Mouse (Mus musculus) layer of hippocampus, adult 9-11 months (tissue): ENCODE data around the gene Tead3.

Experiments
- DNase-seq: peaks from one replicate; pipeline ENCODE4 v3.0.0; 2022

The Tead3 gene

GRCm38 (mm10) chr17:28350466-28351352 lies at the start of gene Tead3:
TSS of gene Tead3 (minus strand) at chr17:28350817.
- no peak for DNase-seq

- DNase-seq, result no peak
Measured at GRCm38 (mm10) chr17:28394994-28395393, 44.4 kb upstream of the Tead3 start.

- no peak for DNase-seq
Measured at GRCm38 (mm10) chr17:28394051-28394765, 43.6 kb upstream of the Tead3 start.

GRCm38 (mm10) chr17:28391568-28392432 lies 41.2 kb upstream of the Tead3 start:
- DNase-seq, result no peak

- no peak for DNase-seq
Measured at GRCm38 (mm10) chr17:28388534-28388933, 37.9 kb upstream of the Tead3 start.

- peak; percentile 58 for DNase-seq
Measured at GRCm38 (mm10) chr17:28386150-28386905, 35.7 kb upstream of the Tead3 start.

GRCm38 (mm10) chr17:28384298-28384697 lies 33.7 kb upstream of the Tead3 start:
- DNase-seq, result no peak

GRCm38 (mm10) chr17:28380255-28380654 lies 29.6 kb upstream of the Tead3 start:
- DNase-seq, result no peak

GRCm38 (mm10) chr17:28375592-28376061 lies 25.0 kb upstream of the Tead3 start:
- no peak for DNase-seq

GRCm38 (mm10) chr17:28374494-28374893 lies 23.9 kb upstream of the Tead3 start:
- no peak for DNase-seq

GRCm38 (mm10) chr17:28373821-28374220 lies 23.2 kb upstream of the Tead3 start:
- DNase-seq, result no peak

- no peak for DNase-seq
Measured at GRCm38 (mm10) chr17:28371941-28372340, 21.3 kb upstream of the Tead3 start.

GRCm38 (mm10) chr17:28371286-28371685 lies 20.7 kb upstream of the Tead3 start:
- no peak for DNase-seq

GRCm38 (mm10) chr17:28369056-28369455 lies 18.4 kb upstream of the Tead3 start:
- DNase-seq, result no peak

- peak; percentile 34 for DNase-seq
Measured at GRCm38 (mm10) chr17:28368449-28368848, 17.8 kb upstream of the Tead3 start.

- DNase-seq, result no peak
Measured at GRCm38 (mm10) chr17:28365122-28365521, 14.5 kb upstream of the Tead3 start, which contains the start of gene Tulp1. TSS of gene Tulp1 (minus strand) at chr17:28365222.

GRCm38 (mm10) chr17:28363507-28363906 lies 12.9 kb upstream of the Tead3 start:
- DNase-seq, result no peak

GRCm38 (mm10) chr17:28362653-28363292 lies 12.2 kb upstream of the Tead3 start:
- no peak for DNase-seq

- DNase-seq, result no peak
Measured at GRCm38 (mm10) chr17:28361921-28362652, 11.5 kb upstream of the Tead3 start.

GRCm38 (mm10) chr17:28360531-28361277 lies 10.1 kb upstream of the Tead3 start:
- DNase-seq, result no peak
